9 mouse cellular contexts compared by ENCODE assay signal in the genomic region with DNA sequence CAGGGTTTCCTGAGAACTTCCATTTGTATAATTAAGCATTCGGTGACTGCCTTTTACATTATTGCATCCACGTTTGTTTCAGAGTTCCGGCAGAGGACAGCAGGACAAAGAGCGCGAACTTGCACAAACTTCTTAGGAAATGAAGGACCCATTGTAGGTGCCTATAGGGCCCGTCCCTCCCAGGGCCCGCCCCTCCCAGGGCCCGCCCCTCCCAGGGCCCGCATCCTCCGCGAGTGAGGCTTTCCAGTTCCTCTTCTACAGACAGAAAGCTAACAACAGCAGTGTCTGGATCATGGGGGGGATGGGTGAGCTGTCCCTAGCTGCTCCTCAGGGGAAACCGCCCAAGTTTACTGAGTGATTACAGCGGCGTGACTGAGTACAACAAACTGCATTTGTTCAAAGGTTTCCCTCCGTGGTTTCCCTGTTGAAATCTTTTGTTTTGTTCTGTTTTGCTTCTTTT. TPM values are rescaled to one million over a fixed set of nuclear protein-coding genes. Genes with fewer than 3 reads are reported as not detected.
A peak's percentile ranks its signal among the peaks of the same experiment; 100 is the strongest.
DNase-seq lines count a peak whose midpoint lies in the region; ATAC-seq and TF ChIP-seq lines count a peak whose summit lies in the region.
"Had no signal": no experiment of that assay in that cellular context is flagged by ENCODE, and none has a peak within 500 bp of the region (broad histone marks: within the 10 kb centered on the region; RNA-seq: fewer than 3 reads in every experiment).

No protein-coding gene starts in this region.

- TF ChIP-seq CTCF in ES-Bruce4 (IDR thresholded peaks at IDR 0.05; ENCODE audit: low read depth, low read length), result no peak

- H3K9ac ChIP-seq in ES-Bruce4 (ENCODE audit: low read depth, poor library complexity, severe bottlenecking), result 0 out of 2 replicates have a peak overlapping the region, but pooled peaks have one; percentile 14
- H3K9ac ChIP-seq in intestine, embryonic 14.5 days (ENCODE audit: low read length), result peak overlapping the region; percentile 18; the same call in 1 of the 2 replicates
- peak overlapping the region; percentile 36; the same call in 1 of the 2 replicates for H3K9ac ChIP-seq in liver, embryonic 15.5 days

- ATAC-seq in intestine, embryonic 14.5 days (replicated peaks; ENCODE audit: low FRiP score, low TSS enrichment, low read depth), result peak; percentile 89
- peak; percentile 95 for ATAC-seq in liver, embryonic 15.5 days (ENCODE audit: insufficient read depth)

- no peak for TF ChIP-seq POLR2A in ES-Bruce4 (IDR thresholded peaks at IDR 0.05; ENCODE audit: insufficient read depth, low read length)

- TF ChIP-seq EP300 in ES-Bruce4 (IDR thresholded peaks at IDR 0.05; ENCODE audit: insufficient read depth, low read depth, low read length), result 0 out of 2 replicates have a peak, but pooled peaks have one; percentile 53

- H3K36me3 ChIP-seq in ES-Bruce4 (ENCODE audit: control insufficient read depth, insufficient read depth, low read length, poor library complexity, severe bottlenecking), result no peaks in the 10 kb centered on the region
- no peaks in the 10 kb centered on the region for H3K36me3 ChIP-seq in intestine, embryonic 14.5 days (ENCODE audit: control insufficient read depth, insufficient read depth, low read length)
- no peaks in the 10 kb centered on the region for H3K36me3 ChIP-seq in liver, embryonic 15.5 days (replicated peaks)

- peak overlapping the region; percentile 35 for H3K4me2 ChIP-seq in intestine, embryonic 14.5 days (ENCODE audit: low read length)
- peak overlapping the region; percentile 65 for H3K4me2 ChIP-seq in liver, embryonic 15.5 days

- no peak overlapping the region; the same call in 1 of the 2 replicates for H3K4me3 ChIP-seq in ES-Bruce4 (ENCODE audit: low read depth, low read length)
- 0 out of 2 replicates have a peak overlapping the region, but pooled peaks have one; percentile 3 for H3K4me3 ChIP-seq in intestine, embryonic 14.5 days (ENCODE audit: low read depth, low read length)
- H3K4me3 ChIP-seq in liver, embryonic 15.5 days (replicated peaks), result peak overlapping the region; percentile 29
- H3K4me3 ChIP-seq: layer of hippocampus, adult 2 months had no signal

- DNase-seq in brain, adult 2 months (ENCODE audit: low read depth, low spot score), result peak; percentile 33
- DNase-seq in gastrocnemius, postnatal 10 days, result peak; percentile 27
- peak; percentile 82 for DNase-seq in intestine, embryonic 14.5 days (ENCODE audit: low spot score)
- DNase-seq in naive thymus-derived CD4-positive, alpha-beta T cell, adult 2 months (ENCODE audit: low read depth), result peak; percentile 86
- peak; percentile 79 for DNase-seq in thymus, postnatal 25 days
- DNase-seq in cerebellum, adult 11 months, result no peak

- no peaks in the 10 kb centered on the region for H3K9me3 ChIP-seq in ES-Bruce4 (replicated peaks; ENCODE audit: control insufficient read depth, insufficient read depth, low read length, poor library complexity, severe bottlenecking)
- no peaks in the 10 kb centered on the region for H3K9me3 ChIP-seq in intestine, embryonic 14.5 days (ENCODE audit: control insufficient read depth, low read length)
- H3K9me3 ChIP-seq in liver, embryonic 15.5 days (replicated peaks), result no peaks in the 10 kb centered on the region

- H3K27me3 ChIP-seq in ES-Bruce4 (ENCODE audit: control insufficient read depth, insufficient read depth, low read length, poor library complexity, severe bottlenecking), result no peaks in the 10 kb centered on the region
- no peaks in the 10 kb centered on the region for H3K27me3 ChIP-seq in intestine, embryonic 14.5 days (replicated peaks; ENCODE audit: control insufficient read depth, insufficient read depth, low read length)
- no peaks in the 10 kb centered on the region for H3K27me3 ChIP-seq in liver, embryonic 15.5 days

- 2% methylated on average over 15 of the region's 15 CpGs for WGBS in intestine, embryonic 14.5 days
- 1% methylated on average over 15 of the region's 15 CpGs for WGBS in liver, embryonic 15.5 days (ENCODE audit: insufficient replicate concordance)

- peaks cover 3% of the 10 kb centered on the region for H3K4me1 ChIP-seq in ES-Bruce4 (ENCODE audit: control insufficient read depth, insufficient read depth, low read length)
- H3K4me1 ChIP-seq in intestine, embryonic 14.5 days (replicated peaks; ENCODE audit: control insufficient read depth, insufficient read depth, low read length), result peaks cover 14% of the 10 kb centered on the region; the same call in 1 of the 2 replicates
- peaks cover 57% of the 10 kb centered on the region for H3K4me1 ChIP-seq in liver, embryonic 15.5 days (replicated peaks)

- peak overlapping the region; percentile 82 for H3K27ac ChIP-seq in ES-Bruce4 (ENCODE audit: insufficient read depth, low read length)
- H3K27ac ChIP-seq in intestine, embryonic 14.5 days (ENCODE audit: low read depth), result peak overlapping the region; percentile 49
- peak overlapping the region; percentile 94 for H3K27ac ChIP-seq in liver, embryonic 15.5 days (replicated peaks)
- H3K27ac ChIP-seq: layer of hippocampus, adult 2 months had no signal

RNA-seq across cellular contexts. Expression of a gene that starts 5.6 kb away (rescaled TPM):
- polyA plus RNA-seq in ES-Bruce4 (2011; ENCODE audit: insufficient read depth, insufficient read length, low read depth, missing spikeins), result 15.9 and 19.7 TPM in 2 replicates
- 10 to 100 TPM in 1 of 2 experiments, 1 to 10 TPM in 1; 9.9 to 11.2 TPM for total RNA-seq in gastrocnemius, postnatal 10 days (2021)
- 16.1 and 18.4 TPM in 2 replicates for polyA plus RNA-seq in intestine, embryonic 14.5 days (2014; fragmentation: Nextera tagmentation; extraction: Ambion mirVana)
- 3.1 and 3.4 TPM in 2 replicates for polyA plus RNA-seq in liver, embryonic 15.5 days (2015; fragmentation: Nextera tagmentation; extraction: Ambion mirVana)

RNA-seq across cellular contexts. Expression of a gene that starts 41.2 kb away (rescaled TPM):
- polyA plus RNA-seq in ES-Bruce4 (2011; ENCODE audit: insufficient read depth, insufficient read length, low read depth, missing spikeins), result 2.3 TPM in 2 replicates
- total RNA-seq in gastrocnemius, postnatal 10 days (2021), result 10 to 100 TPM in 1 of 2 experiments, 1 to 10 TPM in 1; 9.8 to 16.8 TPM
- polyA plus RNA-seq in intestine, embryonic 14.5 days (2014; fragmentation: Nextera tagmentation; extraction: Ambion mirVana), result 10.8 and 11.8 TPM in 2 replicates
- polyA plus RNA-seq in liver, embryonic 15.5 days (2015; fragmentation: Nextera tagmentation; extraction: Ambion mirVana), result 0.12 TPM in 1 of 2 replicates, not detected in the other

RNA-seq across cellular contexts. Expression of a gene that starts 55.4 kb away (rescaled TPM):
- 0.79 and 1.8 TPM in 2 replicates for polyA plus RNA-seq in ES-Bruce4 (2011; ENCODE audit: insufficient read depth, insufficient read length, low read depth, missing spikeins)
- total RNA-seq in gastrocnemius, postnatal 10 days (2021), result not detected
- polyA plus RNA-seq in intestine, embryonic 14.5 days (2014; fragmentation: Nextera tagmentation; extraction: Ambion mirVana), result 0.19 and 0.42 TPM in 2 replicates
- polyA plus RNA-seq in liver, embryonic 15.5 days (2015; fragmentation: Nextera tagmentation; extraction: Ambion mirVana), result not detected in 2 replicates

RNA-seq across cellular contexts. Expression of a gene that starts 55.6 kb away (rescaled TPM):
- polyA plus RNA-seq in ES-Bruce4 (2011; ENCODE audit: insufficient read depth, insufficient read length, low read depth, missing spikeins), result 12.7 and 17.5 TPM in 2 replicates
- 1 to 10 TPM; 6.4 to 6.9 TPM for total RNA-seq in gastrocnemius, postnatal 10 days (2021)
- polyA plus RNA-seq in intestine, embryonic 14.5 days (2014; fragmentation: Nextera tagmentation; extraction: Ambion mirVana), result 4.3 and 6.7 TPM in 2 replicates
- 3.1 and 3.9 TPM in 2 replicates for polyA plus RNA-seq in liver, embryonic 15.5 days (2015; fragmentation: Nextera tagmentation; extraction: Ambion mirVana)
